8 mouse cellular contexts compared by ENCODE assay signal in the genomic region with DNA sequence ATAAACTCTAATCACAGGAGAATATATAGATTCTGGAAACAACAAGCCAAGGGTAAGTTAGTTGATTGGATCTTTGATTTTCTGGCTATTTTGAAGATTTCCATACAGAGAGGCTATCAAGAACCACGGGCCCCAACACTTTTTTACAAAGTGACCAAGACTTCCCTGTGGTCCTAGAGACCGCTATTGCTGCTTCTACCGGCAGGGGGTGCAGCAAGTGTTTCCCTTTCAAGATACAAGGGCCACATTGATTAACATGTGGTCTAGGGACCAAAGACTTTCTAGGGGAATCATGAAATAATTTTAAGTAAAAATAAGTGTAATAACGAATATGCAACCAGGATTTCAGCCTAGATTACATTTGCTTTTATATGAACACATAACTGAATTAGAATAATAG. TPM values are rescaled to one million over a fixed set of nuclear protein-coding genes. Genes with fewer than 3 reads are reported as not detected.
DNase-seq lines count a peak whose midpoint lies in the region; ATAC-seq lines count a peak whose summit lies in the region.

No protein-coding gene starts in this region.

- H3K36me3 ChIP-seq in forebrain, embryonic 10.5 days (replicated peaks) = no peaks in the 10 kb centered on the region
- no peaks in the 10 kb centered on the region for H3K36me3 ChIP-seq in forebrain, embryonic 16.5 days (ENCODE audit: control insufficient read depth, insufficient read depth)

- H3K4me3 ChIP-seq in forebrain, embryonic 10.5 days = no peak overlapping the region
- no peak overlapping the region for H3K4me3 ChIP-seq in forebrain, embryonic 16.5 days (replicated peaks; ENCODE audit: low read length)

- no peaks in the 10 kb centered on the region for H3K9me3 ChIP-seq in forebrain, embryonic 10.5 days
- H3K9me3 ChIP-seq in forebrain, embryonic 16.5 days (ENCODE audit: control insufficient read depth, low read length) = no peaks in the 10 kb centered on the region

- no peak overlapping the region for H3K9ac ChIP-seq in forebrain, embryonic 16.5 days (replicated peaks; ENCODE audit: low read depth, low read length)

- DNase-seq in forebrain, embryonic 10.5 days (ENCODE audit: extremely low spot score, low spot score) = peak; percentile 42
- peak; percentile 59 for DNase-seq in A20 (ENCODE audit: low read depth, low spot score)
- DNase-seq in adrenal gland, postnatal 14 days = peak; percentile 75
- peak; percentile 75 to 88 for DNase-seq in kidney, postnatal 25 days
- DNase-seq in lung, postnatal 25 days (ENCODE audit: low spot score) = peak; percentile 73
- DNase-seq in spleen, postnatal 10 days (ENCODE audit: low spot score in 2 of 2) = peak; percentile 43 to 78

- H3K4me1 ChIP-seq in forebrain, embryonic 10.5 days = peaks cover 14% of the 10 kb centered on the region
- no peaks in the 10 kb centered on the region for H3K4me1 ChIP-seq in forebrain, embryonic 16.5 days (replicated peaks; ENCODE audit: control insufficient read depth, insufficient read depth, low read length)

- 4% methylated on average over 4 of the region's 4 CpGs for WGBS in forebrain, embryonic 10.5 days
- 7% methylated on average over 4 of the region's 4 CpGs for WGBS in forebrain, embryonic 16.5 days

- no peak for ATAC-seq in forebrain, embryonic 16.5 days
- peak; percentile 56; the same call in 1 of the 2 replicates for ATAC-seq in frontal cortex, adult (ENCODE audit: low TSS enrichment)

- H3K27me3 ChIP-seq in forebrain, embryonic 10.5 days (ENCODE audit: poor library complexity, severe bottlenecking) = peaks cover 20% of the 10 kb centered on the region; the same call in 1 of the 2 replicates
- no peaks in the 10 kb centered on the region for H3K27me3 ChIP-seq in forebrain, embryonic 16.5 days (replicated peaks; ENCODE audit: control insufficient read depth, insufficient read depth, low read length)

- H3K27ac ChIP-seq in forebrain, embryonic 10.5 days = no peak overlapping the region
- H3K27ac ChIP-seq in forebrain, embryonic 16.5 days (ENCODE audit: low read length) = no peak overlapping the region

- no peak overlapping the region for H3K4me2 ChIP-seq in forebrain, embryonic 16.5 days (ENCODE audit: low read length)

RNA-seq across cellular contexts. Expression of a gene that starts 34.5 kb away (rescaled TPM):
- polyA plus RNA-seq in forebrain, embryonic 10.5 days (2016; fragmentation: Nextera tagmentation; extraction: Ambion mirVana) = 10.6 and 10.8 TPM in 2 replicates
- 4.5 and 4.7 TPM in 2 replicates for polyA plus RNA-seq in forebrain, embryonic 16.5 days (2015; fragmentation: Nextera tagmentation; extraction: Ambion mirVana)
- 12.3 and 14.5 TPM in 2 replicates for total RNA-seq in adrenal gland, postnatal 14 days (2021)
